Mouse (Mus musculus) spleen, postnatal 14 days (tissue): Measurements from ENCODE around the gene Pla2r1.

Source experiments
- DNase-seq, 2 experiments: peaks; one replicate each; pipeline ENCODE4 v3.0.0; 2021 to 2022; ENCODE audit warnings: low spot score in 2 of 2

Gene Pla2r1

DNA sequence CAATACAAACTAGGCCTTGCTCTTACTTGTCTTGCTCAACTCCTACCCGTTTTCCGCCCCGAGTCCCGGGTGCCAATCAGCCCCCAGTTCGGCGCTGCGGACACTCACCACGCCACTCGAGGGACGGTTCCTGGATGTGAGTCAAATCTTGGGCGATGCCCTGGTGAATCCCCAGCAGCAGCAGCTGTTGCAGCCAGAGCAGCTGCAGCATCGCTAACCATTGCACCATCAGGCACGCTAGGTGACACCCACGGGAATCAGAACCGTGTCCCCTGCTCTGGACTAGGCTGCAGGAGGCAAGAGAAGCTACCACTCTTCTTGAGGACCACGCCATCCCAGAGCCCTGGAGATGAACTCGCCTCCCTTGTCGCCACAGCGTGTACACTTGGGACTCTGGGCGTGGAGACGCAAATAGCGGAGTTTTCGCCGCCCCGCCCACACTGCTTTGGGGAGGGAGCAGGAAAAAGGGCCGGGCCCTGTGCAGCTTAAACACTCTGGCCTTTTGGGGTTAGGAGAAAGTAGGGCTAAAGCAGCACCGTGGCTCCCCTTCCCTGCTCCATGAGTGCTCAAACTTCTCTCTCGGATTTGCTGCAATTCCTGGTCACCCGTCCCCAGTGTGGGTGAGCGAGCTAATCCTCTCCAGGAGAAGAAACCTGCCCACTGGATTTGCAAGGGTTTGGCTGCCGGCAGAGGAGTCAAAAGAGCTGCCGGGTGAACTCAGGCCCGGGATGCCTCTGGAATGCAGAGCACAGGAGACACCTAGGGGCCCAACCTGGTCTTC is at the start of gene Pla2r1:
Pla2r1 (minus strand) TSS at position 407 of the 781 bp plus-strand sequence.
- DNase-seq: peak in 1 of 2 experiments; percentile 1

DNA sequence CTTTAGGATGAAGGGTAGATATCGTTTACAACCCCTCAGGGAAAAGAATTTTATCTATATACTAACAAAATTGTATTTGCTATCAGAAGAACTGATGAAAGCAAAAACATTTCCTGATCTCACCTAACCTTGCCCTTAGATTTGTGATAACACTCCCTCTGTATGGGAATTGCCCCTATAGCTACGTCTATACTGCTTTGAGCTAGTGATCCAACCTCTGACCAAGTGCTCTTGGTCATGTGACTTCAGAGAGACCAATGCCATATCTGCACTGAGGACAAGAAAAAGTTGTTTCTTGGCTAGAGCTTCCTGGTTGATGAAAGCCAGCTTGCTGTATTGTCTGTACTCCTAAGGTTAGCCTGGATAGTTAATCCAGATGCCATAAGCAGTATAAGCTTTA is 48.2 kb upstream of the Pla2r1 start:
- DNase-seq: no peak

DNA sequence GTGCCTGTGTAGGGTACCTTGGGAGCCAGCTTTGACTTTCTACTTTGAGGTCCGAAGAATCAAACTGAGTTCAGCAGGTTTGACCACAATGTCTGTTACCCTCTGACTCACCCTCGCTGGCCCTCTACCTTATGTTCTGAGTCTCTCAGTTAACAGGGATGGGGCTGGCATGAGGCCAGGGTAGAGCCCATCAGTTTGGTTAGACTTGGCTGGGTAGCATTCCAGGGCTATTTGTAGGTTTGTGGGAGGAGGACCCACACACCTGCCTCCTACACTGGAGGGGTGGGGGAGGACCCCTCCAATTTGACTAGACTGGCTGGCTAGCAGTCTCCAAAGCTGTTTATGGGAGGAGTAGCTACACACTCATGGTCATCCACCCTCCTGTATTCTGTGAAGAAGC is 47.8 kb upstream of the Pla2r1 start:
- no peak for DNase-seq

DNA sequence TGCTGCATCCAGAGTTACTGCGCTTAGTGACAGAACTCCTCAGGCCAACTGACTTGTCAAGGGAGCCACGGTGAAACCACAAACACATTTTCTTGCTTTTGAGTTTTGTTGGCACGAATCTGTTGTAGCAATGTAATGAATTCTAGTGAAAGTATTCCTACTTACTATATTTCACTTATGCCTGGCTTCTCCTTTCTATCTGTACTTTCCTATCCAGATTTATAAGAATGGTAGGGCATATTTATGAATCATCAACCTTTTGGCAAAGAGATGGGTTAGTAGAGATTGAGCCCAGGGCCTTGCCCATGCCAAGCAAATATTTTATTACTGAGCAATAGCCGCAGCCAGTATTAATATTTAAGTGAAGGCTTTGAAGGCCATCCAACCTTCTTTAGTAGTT is 30.3 kb upstream of the Pla2r1 start:
- no peak for DNase-seq

DNA sequence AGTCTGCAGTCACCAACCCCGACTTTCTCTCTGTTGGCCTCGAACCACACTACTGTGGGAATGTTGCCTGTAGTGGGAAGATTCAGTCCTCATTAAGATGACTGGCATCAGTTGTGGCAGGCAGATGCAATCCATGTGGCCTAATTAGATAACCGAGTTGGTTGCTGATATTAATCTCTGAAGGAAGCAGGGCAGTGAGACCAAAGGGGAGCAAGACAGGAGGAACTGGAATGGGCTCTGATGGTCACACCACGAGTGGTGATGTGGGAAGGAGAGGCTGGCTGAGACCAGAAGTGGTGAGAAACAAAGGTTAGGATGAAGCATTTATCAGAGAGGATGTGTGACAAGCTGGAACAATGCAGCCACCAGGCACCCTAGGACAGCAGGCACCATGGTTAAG is 1.5 kb upstream of the Pla2r1 start:
- DNase-seq: no peak

DNA sequence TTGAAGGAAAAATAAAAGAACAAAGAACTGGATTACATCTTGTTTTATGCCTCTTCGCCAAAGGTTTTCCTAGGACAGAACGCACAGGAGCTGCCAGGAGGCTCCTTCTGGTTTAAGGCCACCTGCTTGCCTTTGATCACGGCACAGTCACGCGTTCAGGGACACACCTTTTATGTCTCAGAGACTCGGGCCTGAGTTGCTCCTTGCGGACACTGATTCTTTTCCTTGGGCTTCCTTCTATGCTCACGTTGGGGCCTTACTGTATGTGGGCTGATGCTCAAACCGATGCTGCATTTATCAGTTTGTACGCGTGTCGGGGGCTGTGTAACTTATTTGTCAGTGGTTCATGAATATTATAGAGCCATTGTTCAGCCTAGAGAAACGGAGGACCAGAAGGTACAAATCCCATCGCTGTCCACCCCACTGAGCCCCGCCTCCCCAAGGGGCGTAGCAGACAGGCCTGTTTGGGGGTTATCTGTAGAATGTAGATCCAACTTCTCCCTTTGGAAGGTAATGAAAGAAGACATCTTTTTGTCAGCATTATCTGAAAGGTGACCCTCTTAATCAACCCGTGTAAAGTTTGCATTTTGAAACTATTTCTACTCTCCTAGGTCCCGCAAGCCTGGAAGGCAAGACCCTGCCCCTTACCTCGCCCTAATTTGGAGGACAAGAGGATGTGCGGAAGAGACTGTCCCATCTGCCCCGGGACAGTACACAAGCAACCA is 769 bp downstream of the Pla2r1 start:
- no peak for DNase-seq

DNA sequence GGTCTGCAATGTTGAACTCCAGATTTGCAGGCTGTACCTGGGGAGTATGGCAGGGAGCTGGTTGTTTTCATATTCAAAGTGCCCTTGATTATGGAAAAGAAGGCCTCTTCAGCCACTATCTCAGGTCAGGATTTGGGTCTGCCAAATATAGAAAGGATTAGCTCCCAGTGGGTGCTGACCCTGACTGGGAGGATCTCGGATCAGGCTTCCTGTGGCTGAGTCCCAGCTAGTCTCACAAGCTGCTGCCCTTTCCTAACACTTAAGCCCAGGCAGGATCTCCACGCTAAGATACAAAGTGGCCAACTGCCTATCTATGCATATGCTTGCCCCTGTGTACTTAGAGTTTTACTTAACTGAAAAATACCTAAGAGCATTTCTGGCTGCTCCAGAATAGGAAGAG is 1.4 kb downstream of the Pla2r1 start:
- DNase-seq: no peak

DNA sequence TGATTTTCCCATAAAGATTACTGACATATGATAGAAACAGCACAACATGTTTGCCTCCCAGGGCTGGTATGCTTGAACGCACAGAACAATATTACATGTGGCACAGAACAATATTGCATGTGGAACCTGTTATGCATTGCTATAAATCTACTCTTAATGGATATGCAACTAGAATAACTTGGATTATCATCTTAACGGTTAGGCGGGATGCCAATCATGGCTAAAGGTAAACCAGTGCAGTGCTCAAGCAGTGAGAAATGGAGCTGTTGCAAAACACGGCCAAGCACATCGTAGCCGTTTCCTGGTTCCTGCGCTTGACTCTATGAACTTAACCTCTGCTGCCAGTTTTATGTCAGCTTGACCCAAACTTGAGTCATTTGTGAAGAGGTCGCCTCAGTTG is 2.6 kb downstream of the Pla2r1 start:
- no peak for DNase-seq

DNA sequence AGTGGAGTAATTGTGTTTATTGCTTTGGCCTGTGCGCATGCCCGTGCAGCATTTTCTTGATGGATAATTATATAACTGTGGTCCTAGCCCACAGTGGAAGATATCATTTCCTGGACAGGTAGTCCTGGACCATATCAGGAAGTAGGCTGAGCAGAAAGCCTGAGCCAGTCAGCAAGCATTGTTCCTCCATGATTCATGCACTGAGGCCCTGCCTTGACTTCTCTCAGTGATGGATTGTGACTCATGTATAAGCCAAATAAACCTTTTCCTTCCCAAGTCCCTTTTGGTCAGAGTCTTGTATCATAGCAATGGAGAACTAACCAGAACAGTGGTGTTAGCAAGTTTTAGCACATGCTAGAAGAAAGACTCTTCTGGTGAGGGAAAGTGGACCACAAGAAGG is 3.3 kb downstream of the Pla2r1 start:
- no peak for DNase-seq

DNA sequence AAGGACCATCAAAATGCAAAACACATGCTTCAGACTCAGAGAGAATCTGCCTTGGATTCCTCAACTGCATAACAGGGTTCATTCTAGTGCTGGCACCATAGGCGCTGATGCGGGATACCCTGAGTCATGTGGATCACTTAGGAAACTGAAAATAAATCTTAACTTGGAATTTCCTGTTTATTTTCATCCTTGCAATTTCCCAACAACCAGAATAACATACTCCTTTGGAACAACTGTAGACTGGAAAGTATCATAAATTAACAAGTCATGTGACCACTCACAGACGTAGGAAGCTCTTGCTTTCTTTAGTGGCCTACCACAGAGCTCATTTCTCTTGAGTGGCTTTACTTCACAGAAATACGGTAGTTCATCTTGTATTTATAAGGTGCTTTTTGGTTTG is 7.0 kb downstream of the Pla2r1 start:
- no peak for DNase-seq

DNA sequence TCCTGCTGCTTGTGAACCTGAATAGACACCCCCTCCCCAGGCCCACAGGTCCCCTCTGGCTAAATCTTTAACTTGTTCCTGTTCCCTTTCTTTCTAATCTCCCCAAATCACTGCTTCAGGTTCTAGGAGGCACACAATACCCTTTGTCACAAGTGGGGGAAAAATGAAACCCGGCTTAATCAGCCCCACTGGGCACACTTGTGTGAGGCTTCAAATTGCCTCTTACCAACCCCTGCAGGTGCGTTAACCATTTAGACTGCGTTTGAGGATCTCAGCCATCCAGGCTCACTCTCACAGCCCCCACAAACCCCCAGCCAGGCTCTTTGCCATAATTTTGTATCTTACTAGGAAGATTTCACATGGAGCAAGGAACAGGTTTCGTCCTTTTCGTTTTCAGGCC is 9.1 kb downstream of the Pla2r1 start:
- no peak for DNase-seq

DNA sequence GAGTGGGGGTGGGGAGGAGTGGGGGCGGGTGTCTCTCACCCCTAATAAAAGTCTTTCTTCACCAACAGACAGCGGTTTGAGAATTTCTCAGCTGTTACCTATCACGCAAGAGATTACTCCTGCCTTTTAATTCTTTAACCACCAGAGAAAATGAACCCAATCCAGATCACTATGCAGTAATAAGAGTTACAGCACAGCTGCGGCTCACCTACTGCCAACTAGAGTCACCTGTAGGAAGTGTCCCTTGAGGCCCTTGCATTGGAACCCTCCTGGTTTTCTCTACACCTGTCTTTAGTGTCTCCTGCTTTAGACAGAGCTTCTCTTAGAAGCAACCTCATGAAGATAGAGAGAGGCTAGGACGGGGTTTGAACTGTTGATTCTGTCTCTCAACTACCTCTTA is 11.4 kb downstream of the Pla2r1 start:
- DNase-seq: no peak

DNA sequence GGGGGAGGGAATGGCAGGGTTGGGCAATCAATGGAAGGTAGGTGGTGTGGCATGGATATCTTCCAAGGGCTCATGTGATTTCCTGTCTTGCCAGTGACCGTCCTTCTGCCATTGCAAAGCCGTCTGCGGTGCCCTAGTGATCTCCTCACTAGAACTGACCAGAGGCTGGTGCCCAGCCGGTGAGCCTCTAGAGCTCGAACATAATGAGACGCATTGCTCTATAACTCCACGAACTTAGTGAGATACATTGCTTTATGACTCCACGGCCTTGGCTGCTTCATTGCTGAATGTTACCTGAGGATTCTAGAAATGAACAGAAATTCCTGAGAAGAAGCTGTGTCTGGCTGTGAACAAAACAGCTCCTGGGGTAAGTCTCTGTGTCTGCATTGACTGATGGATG is 12.8 kb downstream of the Pla2r1 start:
- DNase-seq: no peak

DNA sequence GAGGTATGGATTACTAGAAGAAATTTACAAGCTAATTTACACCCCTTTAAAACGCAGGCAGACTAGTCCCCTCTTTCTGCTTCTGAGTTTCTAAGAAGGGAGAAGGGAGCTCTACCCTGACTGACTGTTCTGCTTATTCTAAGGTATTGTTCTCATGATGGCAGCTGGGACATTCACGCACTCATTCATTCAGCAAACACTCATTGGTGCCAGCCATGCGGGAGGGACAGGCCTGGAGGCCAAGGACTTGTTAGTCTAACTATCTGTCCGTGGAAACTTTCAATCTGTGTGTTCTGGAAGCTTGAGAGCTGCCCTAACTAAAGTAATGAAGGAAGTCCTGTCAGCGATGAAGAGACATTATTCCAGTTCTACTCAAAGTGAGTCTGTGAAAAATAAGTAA is 14.4 kb downstream of the Pla2r1 start:
- no peak for DNase-seq

DNA sequence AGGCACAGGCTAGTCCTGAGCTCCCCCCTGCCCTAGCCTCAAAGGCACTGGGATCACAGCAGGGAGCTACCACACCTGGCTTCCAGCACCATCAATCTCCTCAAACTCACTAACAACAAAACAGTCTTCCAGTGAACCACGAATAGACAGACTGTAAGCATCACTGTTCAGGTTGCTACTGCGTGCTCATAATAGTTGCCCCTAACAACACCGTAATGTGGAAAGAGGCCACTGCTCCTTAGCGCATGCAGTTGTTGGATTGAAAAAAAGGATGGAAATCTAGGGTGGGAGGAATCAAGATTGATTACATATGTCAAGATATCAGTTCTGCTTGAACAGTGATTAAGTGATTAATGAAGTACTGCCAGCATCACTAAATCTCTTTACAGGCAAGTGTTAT is 14.8 kb downstream of the Pla2r1 start:
- DNase-seq: no peak

DNA sequence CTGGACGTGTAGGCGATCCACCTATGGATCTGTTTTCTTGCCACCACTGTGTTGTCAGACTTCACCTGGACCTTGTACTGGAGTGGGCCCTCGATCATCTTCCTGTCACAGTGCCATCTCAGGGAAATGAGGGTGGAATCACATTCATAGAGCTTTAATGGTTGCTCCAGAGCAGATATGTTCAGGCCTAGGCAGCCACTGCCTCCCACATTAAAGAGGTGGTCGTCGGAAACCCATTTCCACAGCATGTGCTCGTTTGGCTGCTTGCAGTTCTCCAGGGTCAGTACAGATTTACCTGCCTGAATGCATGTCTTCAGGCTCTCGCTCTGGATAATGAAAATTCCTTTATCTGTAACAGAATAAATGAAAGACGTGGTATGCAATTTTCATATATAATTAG is 18.4 kb downstream of the Pla2r1 start:
- DNase-seq: no peak

DNA sequence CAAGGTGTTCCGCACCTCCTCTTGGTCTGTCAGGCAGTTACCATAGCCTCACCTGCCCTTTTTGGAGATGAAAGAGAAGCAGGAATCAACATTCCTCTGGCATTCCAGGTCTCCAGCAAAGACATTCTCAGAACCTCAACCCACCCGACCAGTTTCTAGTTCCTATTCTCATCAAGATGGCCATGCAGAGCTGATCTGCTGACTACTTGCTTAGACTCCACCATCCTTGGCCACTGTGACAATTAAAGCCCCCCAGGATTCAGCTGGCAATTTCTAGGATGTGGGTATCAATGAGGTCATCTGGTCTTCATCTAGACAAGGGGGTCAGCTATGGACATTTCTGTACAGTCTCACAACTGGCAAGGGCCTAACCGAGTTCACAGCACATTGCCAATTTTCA is 20.1 kb downstream of the Pla2r1 start:
- no peak for DNase-seq

DNA sequence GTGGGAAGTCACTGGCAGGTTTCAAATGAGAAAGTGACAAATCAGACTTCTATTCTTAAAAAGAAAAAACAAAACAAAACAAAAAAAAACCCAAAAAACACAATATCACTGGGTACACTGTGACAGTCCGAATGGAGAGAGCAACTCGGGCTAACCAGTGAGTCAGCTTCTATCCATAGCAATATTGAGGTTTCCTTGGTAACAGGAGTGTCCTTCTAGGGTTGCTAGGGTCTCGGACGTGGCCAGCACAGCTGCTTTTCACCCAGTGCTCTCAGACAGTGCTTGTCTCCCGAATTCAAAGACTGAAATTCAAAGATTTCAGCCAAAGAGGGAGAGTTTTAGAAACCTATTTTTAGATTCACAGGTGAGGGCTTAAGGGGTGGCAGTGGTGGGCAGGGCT is 20.6 kb downstream of the Pla2r1 start:
- no peak for DNase-seq

DNA sequence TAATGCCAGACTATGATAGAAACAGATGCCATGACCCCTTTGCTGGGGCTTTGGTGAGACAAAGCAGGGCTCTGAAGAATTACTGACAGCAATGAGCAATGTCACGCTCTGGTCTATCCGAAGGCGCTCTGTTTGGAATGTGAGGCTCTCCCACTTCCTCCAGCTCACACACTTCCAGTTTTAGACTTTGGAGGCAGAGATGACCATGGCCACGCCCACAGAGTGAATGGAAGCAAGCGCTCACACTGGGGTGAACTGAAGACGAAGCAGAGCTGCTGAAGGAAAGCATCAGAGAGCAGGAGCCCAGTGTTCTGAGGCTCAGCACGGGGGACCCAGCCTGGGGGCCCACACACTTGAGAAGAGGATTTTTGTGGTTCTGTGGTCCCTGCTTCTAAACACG is 37.3 kb downstream of the Pla2r1 start:
- no peak for DNase-seq

DNA sequence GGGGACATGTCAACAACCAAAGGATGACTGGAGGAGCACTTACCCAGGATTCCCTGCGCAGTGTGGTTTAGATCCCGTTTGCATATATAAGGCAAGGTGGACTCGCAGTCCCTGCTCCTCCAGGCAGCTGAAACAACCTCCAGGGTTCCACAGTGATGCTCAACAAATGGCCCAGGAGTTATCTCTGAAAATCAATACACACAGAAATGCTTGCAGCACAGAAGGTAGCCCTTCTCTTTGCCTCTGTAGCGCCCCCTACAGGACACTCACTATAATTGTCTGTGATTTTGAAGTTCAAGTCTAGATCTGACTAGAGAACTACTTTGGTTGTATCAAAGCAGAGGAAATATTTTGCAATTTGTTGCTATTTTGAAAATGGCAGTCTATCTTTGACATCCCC is 38.2 kb downstream of the Pla2r1 start:
- no peak for DNase-seq

DNA sequence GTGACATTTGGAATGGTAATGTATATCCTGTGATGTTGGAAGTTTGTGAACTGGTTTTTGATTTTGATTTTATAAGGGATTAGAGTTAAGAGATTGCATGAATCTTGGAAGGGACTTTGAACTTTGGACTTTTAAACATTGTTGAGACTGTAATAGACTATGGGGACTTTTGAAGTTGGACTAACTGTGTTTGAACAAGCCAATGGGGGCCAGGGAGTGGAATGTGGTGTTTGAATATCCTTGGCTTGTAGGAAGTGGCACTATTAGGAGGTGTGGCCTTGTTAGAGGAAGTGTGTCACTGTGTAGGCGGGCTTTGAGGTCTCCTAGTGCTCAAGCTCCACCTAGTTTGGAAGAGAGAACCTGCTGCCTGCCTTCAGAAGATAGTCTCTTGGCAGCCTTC is 42.4 kb downstream of the Pla2r1 start:
- DNase-seq: no peak

DNA sequence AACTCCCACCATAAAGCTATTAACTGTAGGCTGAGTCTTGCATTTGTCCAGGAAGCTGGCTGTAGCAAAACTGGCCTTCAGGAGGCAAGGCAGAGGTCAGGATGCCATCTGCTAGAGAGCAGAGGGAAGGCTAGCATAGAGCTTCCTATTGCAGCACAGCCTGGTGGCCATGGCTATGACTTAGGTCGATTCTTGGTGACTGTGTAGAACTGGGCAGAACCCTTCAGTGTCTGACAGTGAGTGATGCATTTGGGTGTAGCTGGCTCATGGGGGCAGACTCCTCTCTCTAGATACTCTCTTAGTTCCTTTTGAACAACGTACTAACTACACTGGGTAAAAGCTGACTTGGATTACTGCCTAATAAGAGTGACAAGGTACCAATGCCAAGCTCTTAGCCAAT is 48.0 kb downstream of the Pla2r1 start:
- DNase-seq: no peak

DNA sequence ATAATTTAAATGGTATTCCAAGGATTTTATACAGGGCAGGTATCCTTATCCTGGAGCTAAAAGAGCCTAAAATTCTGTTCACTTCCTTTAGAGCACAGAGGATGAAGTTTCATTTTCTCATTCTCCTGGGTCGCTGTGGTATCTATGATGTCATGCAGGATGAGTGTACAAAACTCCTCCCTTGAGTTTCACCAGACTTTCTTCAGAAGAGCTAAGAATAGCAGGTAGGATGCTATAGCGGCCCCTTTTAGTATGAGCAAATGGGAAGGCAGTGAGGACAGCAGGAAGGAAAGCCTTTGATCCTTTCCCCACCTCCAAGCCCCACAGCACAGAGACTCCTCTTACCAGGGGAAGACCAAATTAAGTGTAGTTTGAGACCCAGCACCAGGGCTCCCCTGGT is 48.4 kb downstream of the Pla2r1 start:
- DNase-seq: no peak

DNA sequence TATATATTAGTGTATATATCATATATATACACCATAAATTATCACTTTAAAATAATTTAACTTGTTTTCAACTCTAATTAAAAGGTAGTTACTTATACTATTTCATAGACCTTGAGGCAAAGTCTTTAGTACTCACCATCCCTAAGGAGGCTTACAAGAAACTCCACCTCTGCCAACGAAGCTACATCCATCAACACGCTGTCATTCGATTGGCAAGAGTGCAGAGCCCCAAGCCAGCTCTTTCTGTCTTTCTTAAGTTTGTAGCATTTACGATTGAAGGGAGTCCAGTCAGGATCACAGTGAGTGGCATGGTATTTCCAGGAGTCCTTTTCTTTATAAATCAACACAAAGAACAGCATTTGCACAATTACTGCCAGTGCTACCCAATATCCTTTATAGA is 49.1 kb downstream of the Pla2r1 start:
- DNase-seq: no peak
